Mouse (Mus musculus) stomach, embryonic 14.5 days (tissue): ENCODE measurements around the gene Litaf. TPM values are rescaled to one million over a fixed set of nuclear protein-coding genes. Genes with fewer than 3 reads are reported as not detected.

ENCODE experiments used
- ATAC-seq: fragments of 200-750 bp; cut with Nextera tagmentation; 2 replicates; pipeline ENCODE4 v1.8.0; 2017; ENCODE audit warnings: low read depth, moderate TSS enrichment; ENCODE audit not compliant: insufficient number of reproducible peaks, insufficient read depth, low FRiP score
- H3K27ac ChIP-seq: fragments of 300-500 bp; sonication (generic); 2 replicates; pipeline ENCODE4 v1.5.1; 2014; ENCODE audit warnings: mild to moderate bottlenecking, low read length, moderate library complexity, mixed read lengths
- H3K27me3 ChIP-seq: fragments of 300-500 bp; sonication (generic); 2 replicates; pipeline ENCODE4 v1.6.1; 2014; ENCODE audit warnings: low read length, control low read depth, mixed read lengths; ENCODE audit not compliant: control insufficient read depth, insufficient read depth
- H3K36me3 ChIP-seq: fragments of 300-500 bp; sonication (generic); 2 replicates; pipeline ENCODE4 v1.6.1; 2014; ENCODE audit warnings: mild to moderate bottlenecking, control low read depth, low read length, moderate library complexity, mixed read lengths; ENCODE audit not compliant: control insufficient read depth, insufficient read depth
- H3K4me1 ChIP-seq: fragments of 300-500 bp; sonication (generic); 2 replicates; pipeline ENCODE4 v1.6.1; 2014; ENCODE audit warnings: low read length, control low read depth, mixed read lengths; ENCODE audit not compliant: control insufficient read depth, insufficient read depth
- H3K4me2 ChIP-seq: fragments of 300-500 bp; sonication (generic); replicated peaks from 2 replicates; pipeline ENCODE4 v1.6.1; 2014; ENCODE audit warnings: low read depth, low read length, control low read depth
- H3K4me3 ChIP-seq: fragments of 300-500 bp; sonication (generic); 2 replicates; pipeline ENCODE4 v1.5.1; 2014; ENCODE audit warnings: low read depth, low read length, control low read depth
- H3K9ac ChIP-seq: fragments of 300-500 bp; sonication (generic); replicated peaks from 2 replicates; pipeline ENCODE4 v1.6.1; 2014; ENCODE audit warnings: low read depth, mild to moderate bottlenecking, control low read depth, low read length, moderate library complexity, mixed read lengths
- H3K9me3 ChIP-seq: fragments of 300-500 bp; sonication (generic); 2 replicates; pipeline ENCODE4 v1.6.1; 2016; ENCODE audit warnings: low read depth, low read length, control low read depth; ENCODE audit not compliant: control insufficient read depth
- WGBS: fragments of 180-500 bp; shearing (Covaris S2); extraction: QIAGEN DNeasy Blood & Tissue Kit; methylation state at CpG from one replicate; pipeline ENCODE4 v1.1.7; 2014; 5-methylcytosine and 5-hydroxymethylcytosine counted together
- polyA plus RNA-seq: library from polyadenylated mRNA; unstranded; fragments of >200 nt; fragmentation: Nextera tagmentation; extraction: Ambion mirVana; gene quantifications from 2 replicates; pipeline ENCODE4 v1.2.1, GENCODE M21; 2014

Litaf gene
- polyA plus RNA-seq, 1 experiment from 2014 or later: 107 TPM

GRCm38 (mm10) chr16:11062794-11063721 is 2.9 kb downstream of the Litaf start:
- Histone ChIP-seq H3K4me1 (peaks cover 26% of the 10 kb centered on the region), H3K27me3 (no peaks in the 10 kb centered on the region), H3K9ac (no peak overlapping the region), H3K27ac (peak overlapping the region; percentile 91), H3K9me3 (no peaks in the 10 kb centered on the region), H3K36me3 (no peaks in the 10 kb centered on the region), H3K4me3 (no peak overlapping the region), H3K4me2 (no peak overlapping the region; the same call in 1 of the 2 replicates)
- peak; percentile 61; the same call in 1 of the 2 replicates for ATAC-seq
- WGBS: 30% methylated on average over 13 of the region's 13 CpGs

DNA sequence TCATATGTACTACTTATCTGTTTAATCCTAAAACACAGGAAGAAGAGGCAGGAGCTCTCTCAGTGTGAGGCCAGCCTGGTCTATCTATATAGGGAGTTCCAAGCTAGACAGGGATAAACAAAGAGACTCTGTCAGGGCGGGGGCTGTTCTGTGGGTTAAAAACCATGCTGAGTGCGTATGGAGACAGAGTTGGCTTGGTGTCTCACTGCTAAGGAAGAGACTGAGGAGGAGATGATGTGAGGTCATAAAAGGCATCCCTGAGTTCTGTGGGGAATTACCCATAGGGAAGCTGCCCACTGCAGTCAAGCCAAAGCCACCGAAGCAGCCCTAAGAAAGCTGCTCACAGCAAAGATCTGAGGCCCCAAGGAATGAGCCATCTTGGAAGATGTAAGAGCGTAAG is 5.3 kb downstream of the Litaf start, which contains the start of gene Snn:
Gene Snn, plus strand, starts transcription at position 301 of the 400 bp plus-strand sequence.
- WGBS: 87% methylated on average over 4 of the region's 4 CpGs
- H3K4me1 ChIP-seq: peaks cover 17% of the 10 kb centered on the region
- H3K9me3 ChIP-seq: no peaks in the 10 kb centered on the region

GRCm38 (mm10) chr16:11055916-11056315 is 10.0 kb downstream of the Litaf start:
- H3K9me3 ChIP-seq: no peaks in the 10 kb centered on the region
- no peaks in the 10 kb centered on the region for H3K4me1 ChIP-seq
- H3K27me3 ChIP-seq: no peaks in the 10 kb centered on the region
- no peak overlapping the region for H3K4me3 ChIP-seq
- no peak for ATAC-seq
- no peak overlapping the region for H3K9ac ChIP-seq
- 70% methylated on average over 5 of the region's 5 CpGs for WGBS
- no peak overlapping the region for H3K27ac ChIP-seq
- no peak overlapping the region for H3K4me2 ChIP-seq
- no peaks in the 10 kb centered on the region for H3K36me3 ChIP-seq

More for the DNA sequence above, 5.3 kb downstream of the Litaf start, which contains the start of gene Snn:
- Histone ChIP-seq H3K4me2 (no peak within 1 kb of the TSS), H3K36me3 (no peaks in the 10 kb centered on the region), H3K27me3 (no peaks in the 10 kb centered on the region), H3K9ac (no peak within 1 kb of the TSS), H3K4me3 (no peak within 1 kb of the TSS), H3K27ac (no peak within 1 kb of the TSS)
- no peak for ATAC-seq

DNA sequence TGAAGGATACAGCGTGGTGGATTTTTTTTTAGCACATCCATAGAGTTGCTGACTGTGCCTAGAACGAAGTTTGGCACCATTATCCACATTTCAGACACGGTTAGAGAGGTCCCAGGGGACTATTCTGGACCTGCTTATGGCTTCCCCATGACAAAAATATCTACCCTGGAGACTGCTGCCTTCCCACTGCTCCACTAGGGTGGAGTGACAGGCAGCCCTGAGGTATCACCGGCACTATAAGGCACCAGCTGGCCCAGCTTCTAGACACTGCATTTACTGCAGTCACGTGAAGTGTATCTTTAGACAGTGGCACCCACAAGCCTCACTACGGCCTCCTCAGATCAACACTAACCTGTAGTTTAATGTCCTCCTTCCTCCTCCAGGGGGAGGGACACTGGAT is 11.1 kb downstream of the Litaf start:
- WGBS: 87% methylated on average over 6 of the region's 6 CpGs
- Histone ChIP-seq H3K27me3 (no peaks in the 10 kb centered on the region), H3K27ac (no peak overlapping the region), H3K9ac (no peak overlapping the region), H3K4me1 (no peaks in the 10 kb centered on the region), H3K36me3 (no peaks in the 10 kb centered on the region), H3K4me3 (no peak overlapping the region), H3K4me2 (no peak overlapping the region), H3K9me3 (no peaks in the 10 kb centered on the region)
- no peak for ATAC-seq

DNA sequence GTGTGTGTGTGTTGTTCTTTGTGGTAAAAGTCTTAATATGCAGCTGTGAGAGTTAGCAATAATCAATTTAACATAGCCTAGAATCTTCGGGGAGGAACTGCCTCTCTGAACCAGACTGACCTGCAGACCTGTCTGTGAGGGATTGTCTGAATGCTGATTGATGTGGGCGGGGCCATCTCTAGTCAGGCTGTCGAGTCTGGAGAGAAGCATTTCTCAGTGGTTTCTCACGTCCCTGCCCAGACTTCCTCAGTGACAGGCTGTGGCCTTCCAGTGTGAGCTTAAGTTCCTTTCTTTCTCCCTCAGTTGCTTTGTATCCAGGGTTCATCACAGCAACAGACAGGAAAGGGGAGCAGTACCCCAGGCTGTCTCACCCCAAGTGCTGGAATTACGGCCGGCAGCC is 11.5 kb downstream of the Litaf start:
- Histone ChIP-seq H3K4me1 (no peaks in the 10 kb centered on the region), H3K9ac (no peak overlapping the region), H3K36me3 (no peaks in the 10 kb centered on the region), H3K9me3 (no peaks in the 10 kb centered on the region), H3K27me3 (no peaks in the 10 kb centered on the region), H3K27ac (no peak overlapping the region), H3K4me2 (no peak overlapping the region), H3K4me3 (no peak overlapping the region)
- WGBS: 62% methylated on average over 6 of the region's 6 CpGs
- ATAC-seq: no peak

GRCm38 (mm10) chr16:11051134-11051533 is 14.8 kb downstream of the Litaf start:
- H3K9me3 ChIP-seq: no peaks in the 10 kb centered on the region
- H3K4me3 ChIP-seq: no peak overlapping the region
- no peak overlapping the region for H3K9ac ChIP-seq
- no peaks in the 10 kb centered on the region for H3K4me1 ChIP-seq
- no peak overlapping the region for H3K27ac ChIP-seq
- ATAC-seq: no peak
- H3K36me3 ChIP-seq: no peaks in the 10 kb centered on the region
- H3K4me2 ChIP-seq: no peak overlapping the region
- H3K27me3 ChIP-seq: no peaks in the 10 kb centered on the region
- 93% methylated on average over 11 of the region's 11 CpGs for WGBS

DNA sequence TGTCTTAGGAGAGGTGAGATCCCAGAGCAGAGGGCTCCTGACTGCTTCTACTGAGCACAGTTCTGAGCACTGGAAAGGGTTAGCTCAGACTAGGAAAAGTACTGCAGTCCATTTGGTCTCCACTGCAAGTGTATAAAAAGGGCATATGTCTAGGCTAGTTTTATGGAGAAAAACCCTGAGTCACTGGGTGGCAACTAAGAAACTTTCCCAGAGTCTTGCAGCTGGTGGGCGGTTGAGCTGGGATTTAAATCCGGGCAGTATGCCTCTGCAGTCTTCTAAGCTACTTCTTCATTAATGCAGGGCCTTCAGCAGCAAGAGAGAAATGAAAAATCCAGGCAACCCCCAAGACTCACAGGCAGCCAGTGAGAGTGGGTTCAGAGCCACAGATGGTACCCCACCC is 15.7 kb downstream of the Litaf start:
- no peak overlapping the region for H3K4me3 ChIP-seq
- no peaks in the 10 kb centered on the region for H3K9me3 ChIP-seq
- no peaks in the 10 kb centered on the region for H3K27me3 ChIP-seq
- H3K4me1 ChIP-seq: no peaks in the 10 kb centered on the region
- 87% methylated on average over 2 of the region's 2 CpGs for WGBS
- ATAC-seq: no peak
- H3K36me3 ChIP-seq: no peaks in the 10 kb centered on the region
- H3K9ac ChIP-seq: no peak overlapping the region
- no peak overlapping the region for H3K27ac ChIP-seq
- no peak overlapping the region for H3K4me2 ChIP-seq

GRCm38 (mm10) chr16:11047130-11047529 is 18.8 kb downstream of the Litaf start:
- Histone ChIP-seq H3K4me3 (no peak overlapping the region), H3K9me3 (no peaks in the 10 kb centered on the region), H3K4me2 (no peak overlapping the region), H3K27me3 (no peaks in the 10 kb centered on the region), H3K4me1 (no peaks in the 10 kb centered on the region), H3K27ac (no peak overlapping the region), H3K36me3 (no peaks in the 10 kb centered on the region), H3K9ac (no peak overlapping the region)
- ATAC-seq: no peak
- 79% methylated on average over 7 of the region's 7 CpGs for WGBS
